Mouse (Mus musculus) neural tube, embryonic 14.5 days (tissue): Measurements from ENCODE around the gene Grip1. TPM values are rescaled to one million over a fixed set of nuclear protein-coding genes. Genes with fewer than 3 reads are reported as not detected.
"Not testable (repeated sequence)": the region's sequence is repeated elsewhere in the genome, so short reads cannot be mapped to it uniquely, and the experiment has no call there.

Source experiments
- ATAC-seq: fragments of 200-750 bp; cut with Nextera tagmentation; 2 replicates; pipeline ENCODE4 v1.8.0; 2017; ENCODE audit warnings: low read depth, mild to moderate bottlenecking, moderate TSS enrichment, moderate library complexity
- H3K27ac ChIP-seq: fragments of 300-500 bp; sonication (generic); 2 replicates; pipeline ENCODE4 v1.5.1; 2014; ENCODE audit warnings: low read depth, mild to moderate bottlenecking, control low read depth, low read length, moderate library complexity, mixed read lengths
- H3K27me3 ChIP-seq: fragments of 300-500 bp; sonication (generic); 2 replicates; pipeline ENCODE4 v1.6.1; 2014; ENCODE audit warnings: low read length; ENCODE audit not compliant: control insufficient read depth, insufficient read depth
- H3K36me3 ChIP-seq: fragments of 300-500 bp; sonication (generic); 2 replicates; pipeline ENCODE4 v1.6.1; 2014; ENCODE audit warnings: low read length, mixed read lengths; ENCODE audit not compliant: control insufficient read depth, insufficient read depth
- H3K4me1 ChIP-seq: fragments of 300-500 bp; sonication (generic); 2 replicates; pipeline ENCODE4 v1.6.1; 2014; ENCODE audit warnings: low read length; ENCODE audit not compliant: control insufficient read depth, insufficient read depth
- H3K4me2 ChIP-seq: fragments of 300-500 bp; sonication (generic); 2 replicates; pipeline ENCODE4 v1.6.1; 2014; ENCODE audit warnings: mild to moderate bottlenecking, low read depth, low read length, control low read depth
- H3K4me3 ChIP-seq: fragments of 300-500 bp; sonication (generic); 2 replicates; pipeline ENCODE4 v1.5.1; 2014; ENCODE audit warnings: low read depth, low read length, control low read depth, mixed read lengths
- H3K9ac ChIP-seq: fragments of 300-500 bp; sonication (generic); replicated peaks from 2 replicates; pipeline ENCODE4 v1.6.1; 2014; ENCODE audit warnings: low read depth, mild to moderate bottlenecking, control low read depth, low read length, mixed read lengths
- H3K9me3 ChIP-seq: fragments of 300-500 bp; sonication (generic); 2 replicates; pipeline ENCODE4 v1.6.1; 2016; ENCODE audit warnings: low read length; ENCODE audit not compliant: control insufficient read depth
- WGBS: fragments of 180-500 bp; shearing (Covaris S2); extraction: QIAGEN DNeasy Blood & Tissue Kit; methylation state at CpG from one replicate; pipeline ENCODE4 v1.1.7; 2014; 5-methylcytosine and 5-hydroxymethylcytosine counted together
- polyA plus RNA-seq: library from polyadenylated mRNA; unstranded; fragments of >200 nt; fragmentation: Nextera tagmentation; extraction: Ambion mirVana; gene quantifications from 2 replicates; pipeline ENCODE4 v1.2.1, GENCODE M21; 2014

Gene Grip1
- polyA plus RNA-seq, 1 experiment from 2014 or later = 27.0 TPM

- WGBS = 78% methylated on average over 3 of the region's 3 CpGs
- no peak overlapping the region for H3K27ac ChIP-seq
- no peaks in the 10 kb centered on the region for H3K4me1 ChIP-seq
- peak overlapping the region; percentile 77 for H3K4me2 ChIP-seq
- no peak overlapping the region for H3K9ac ChIP-seq
- no peaks in the 10 kb centered on the region for H3K9me3 ChIP-seq
- ATAC-seq = no peak
- H3K36me3 ChIP-seq = no peaks in the 10 kb centered on the region
- no peaks in the 10 kb centered on the region for H3K27me3 ChIP-seq
- peak overlapping the region; percentile 65 for H3K4me3 ChIP-seq
Observed at GRCm38 (mm10) chr10:120111691-120112319, 658.2 kb downstream of the Grip1 start.

- H3K4me2 ChIP-seq = peak within 1 kb of the TSS; percentile 77
- H3K9me3 ChIP-seq = no peaks in the 10 kb centered on the region
- H3K27me3 ChIP-seq = no peaks in the 10 kb centered on the region
- H3K27ac ChIP-seq = peak within 1 kb of the TSS; percentile 35; the same call in 1 of the 2 replicates
- no peaks in the 10 kb centered on the region for H3K36me3 ChIP-seq
- peak within 1 kb of the TSS; percentile 60 for H3K9ac ChIP-seq
- ATAC-seq = peak; percentile 100
- peak within 1 kb of the TSS; percentile 65 for H3K4me3 ChIP-seq
- no peaks in the 10 kb centered on the region for H3K4me1 ChIP-seq
- whole genome bisulfite sequencing = 1% methylated on average over 55 of the region's 55 CpGs
Observed at GRCm38 (mm10) chr10:120112507-120113396, 659.1 kb downstream of the Grip1 start, which contains the start of gene Helb. Gene Helb (minus strand): TSS chr10:120112987.

GRCm38 (mm10) chr10:120113482-120113881 is 659.9 kb downstream of the Grip1 start:
- H3K27ac ChIP-seq, H3K36me3 ChIP-seq, H3K4me1 ChIP-seq, ATAC-seq, H3K9ac ChIP-seq, H3K9me3 ChIP-seq, H3K27me3 ChIP-seq: not testable (repeated sequence)
- 69% methylated on average over 9 of the region's 9 CpGs for WGBS
- peak overlapping the region; percentile 77 for H3K4me2 ChIP-seq
- H3K4me3 ChIP-seq = peak overlapping the region; percentile 65

GRCm38 (mm10) chr10:120113980-120114379 is 660.4 kb downstream of the Grip1 start:
- ATAC-seq = no peak
- H3K9me3 ChIP-seq = no peaks in the 10 kb centered on the region
- 70% methylated on average over 6 of the region's 6 CpGs for WGBS
- no peak overlapping the region for H3K4me2 ChIP-seq
- no peaks in the 10 kb centered on the region for H3K4me1 ChIP-seq
- H3K4me3 ChIP-seq = no peak overlapping the region
- H3K36me3 ChIP-seq = no peaks in the 10 kb centered on the region
- H3K9ac ChIP-seq = no peak overlapping the region
- H3K27me3 ChIP-seq = no peaks in the 10 kb centered on the region
- no peak overlapping the region for H3K27ac ChIP-seq

GRCm38 (mm10) chr10:120114493-120114892 is 660.9 kb downstream of the Grip1 start:
- H3K27ac ChIP-seq = no peak overlapping the region
- no peak overlapping the region for H3K4me2 ChIP-seq
- H3K36me3 ChIP-seq = no peaks in the 10 kb centered on the region
- WGBS = 47% methylated on average over 7 of the region's 7 CpGs
- H3K4me3 ChIP-seq = no peak overlapping the region
- no peaks in the 10 kb centered on the region for H3K9me3 ChIP-seq
- no peaks in the 10 kb centered on the region for H3K27me3 ChIP-seq
- ATAC-seq = no peak
- H3K9ac ChIP-seq = no peak overlapping the region
- H3K4me1 ChIP-seq = no peaks in the 10 kb centered on the region

GRCm38 (mm10) chr10:120115249-120115648 is 661.6 kb downstream of the Grip1 start:
- no peak overlapping the region for H3K27ac ChIP-seq
- H3K9me3 ChIP-seq = no peaks in the 10 kb centered on the region
- H3K4me1 ChIP-seq = no peaks in the 10 kb centered on the region
- H3K4me3 ChIP-seq = no peak overlapping the region
- H3K4me2 ChIP-seq = no peak overlapping the region
- no peak for ATAC-seq
- WGBS = 96% methylated on average over 1 of the region's 1 CpGs
- H3K36me3 ChIP-seq = no peaks in the 10 kb centered on the region
- H3K9ac ChIP-seq = no peak overlapping the region
- no peaks in the 10 kb centered on the region for H3K27me3 ChIP-seq

GRCm38 (mm10) chr10:120123721-120124120 is 670.1 kb downstream of the Grip1 start:
- H3K4me3 ChIP-seq = no peak overlapping the region
- H3K27me3 ChIP-seq = no peaks in the 10 kb centered on the region
- H3K27ac ChIP-seq = no peak overlapping the region
- no peak overlapping the region for H3K4me2 ChIP-seq
- no peak overlapping the region for H3K9ac ChIP-seq
- H3K4me1 ChIP-seq = no peaks in the 10 kb centered on the region
- H3K36me3 ChIP-seq = no peaks in the 10 kb centered on the region
- 96% methylated on average over 3 of the region's 3 CpGs for WGBS
- no peaks in the 10 kb centered on the region for H3K9me3 ChIP-seq
- no peak for ATAC-seq

- H3K4me2 ChIP-seq = no peak overlapping the region
- H3K36me3 ChIP-seq = no peaks in the 10 kb centered on the region
- no peak overlapping the region for H3K9ac ChIP-seq
- no peak overlapping the region for H3K4me3 ChIP-seq
- 48% methylated on average over 7 of the region's 7 CpGs for WGBS
- H3K4me1 ChIP-seq = no peaks in the 10 kb centered on the region
- H3K27ac ChIP-seq = no peak overlapping the region
- no peak for ATAC-seq
- H3K9me3 ChIP-seq = no peaks in the 10 kb centered on the region
- no peaks in the 10 kb centered on the region for H3K27me3 ChIP-seq
Observed at GRCm38 (mm10) chr10:120124801-120125464, 671.3 kb downstream of the Grip1 start.

GRCm38 (mm10) chr10:120125465-120125857 is 671.8 kb downstream of the Grip1 start:
- Histone ChIP-seq H3K9me3 (no peaks in the 10 kb centered on the region), H3K27ac (no peak overlapping the region), H3K4me3 (no peak overlapping the region), H3K4me1 (no peaks in the 10 kb centered on the region), H3K4me2 (no peak overlapping the region), H3K36me3 (no peaks in the 10 kb centered on the region), H3K27me3 (no peaks in the 10 kb centered on the region), H3K9ac (no peak overlapping the region)
- ATAC-seq = no peak
- WGBS = 82% methylated on average over 10 of the region's 10 CpGs
